Mouse (Mus musculus) cortical plate, adult 2 months (tissue): ENCODE measurements around the gene Cfap46.

Experiments used
- CTCF ChIP-seq: fragments of 200-500 bp; IDR thresholded peaks from 2 replicates; pipeline ENCODE4 v1.5.1; 2011; ENCODE audit warnings: mild to moderate bottlenecking, control low read depth, low read length; ENCODE audit not compliant: insufficient read depth; ENCODE audit errors: extremely low read depth
- POLR2A ChIP-seq: fragments of 200-500 bp; IDR thresholded peaks from 2 replicates; pipeline ENCODE4 v1.6.1; 2011; ENCODE audit warnings: mild to moderate bottlenecking, low read length, control low read depth; ENCODE audit not compliant: insufficient read depth; ENCODE audit errors: extremely low read depth

- TF ChIP-seq POLR2A (no peak), CTCF (no peak)
These were observed 99.1 kb downstream of the Cfap46 start for GRCm38 (mm10) chr7:139584221-139585175.
